Mouse (Mus musculus) cortical plate, adult 2 months (tissue): ENCODE measurements around the gene Ccdc8.

Experiments
- CTCF ChIP-seq: fragments of 200-500 bp; IDR thresholded peaks from 2 replicates; pipeline ENCODE4 v1.5.1; 2011; ENCODE audit warnings: mild to moderate bottlenecking, control low read depth, low read length; ENCODE audit not compliant: insufficient read depth; ENCODE audit errors: extremely low read depth
- POLR2A ChIP-seq: fragments of 200-500 bp; IDR thresholded peaks from 2 replicates; pipeline ENCODE4 v1.6.1; 2011; ENCODE audit warnings: mild to moderate bottlenecking, low read length, control low read depth; ENCODE audit not compliant: insufficient read depth; ENCODE audit errors: extremely low read depth

- TF ChIP-seq CTCF (0 out of 2 replicates have a peak, but pooled peaks have one; percentile 17), POLR2A (no peak)
Observed at GRCm38 (mm10) chr7:17015381-17015780, 22.9 kb downstream of the Ccdc8 start.
